ENCODE assay signal across 28 mouse cellular contexts in the genomic region with DNA sequence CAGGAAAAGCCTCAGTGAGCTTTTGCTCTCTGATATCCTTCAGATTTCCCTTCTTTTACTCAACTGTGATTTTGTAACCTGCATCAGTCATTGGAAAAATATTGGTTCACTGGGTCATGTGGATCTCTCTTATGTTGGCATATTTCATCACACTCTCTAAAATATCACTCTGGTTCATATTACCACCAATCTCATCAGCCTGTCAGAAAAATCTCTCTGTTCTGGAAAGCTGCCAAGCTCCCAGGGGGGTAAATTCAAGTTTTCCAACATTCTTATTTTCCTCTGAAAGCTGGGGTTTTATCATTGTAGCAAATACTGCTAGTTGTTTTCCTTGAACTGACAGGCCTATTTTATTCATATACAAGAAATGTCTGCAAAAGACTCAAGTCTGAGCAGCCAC. TPM values are rescaled to one million over a fixed set of nuclear protein-coding genes. Genes with fewer than 3 reads are reported as not detected.
DNase-seq lines count a peak whose midpoint lies in the region; ATAC-seq and TF ChIP-seq lines count a peak whose summit lies in the region.
"Had no signal": no experiment of that assay in that cellular context is flagged by ENCODE, and none has a peak within 500 bp of the region (broad histone marks: within the 10 kb centered on the region; RNA-seq: fewer than 3 reads in every experiment).

No protein-coding gene starts in this region.

- no peak overlapping the region for H3K9ac ChIP-seq in limb, embryonic 15.5 days
- H3K9ac ChIP-seq in midbrain, embryonic 14.5 days (replicated peaks; ENCODE audit: low read length) = no peak overlapping the region
- H3K9ac ChIP-seq: forebrain, postnatal 0 days; heart, embryonic 12.5 days; heart, embryonic 15.5 days; hindbrain, embryonic 13.5 days; intestine, embryonic 15.5 days had no signal

- no peak for ATAC-seq in limb, embryonic 15.5 days (ENCODE audit: insufficient number of reproducible peaks, low FRiP score, low TSS enrichment, low read depth)
- no peak for ATAC-seq in midbrain, embryonic 14.5 days (ENCODE audit: low FRiP score, low TSS enrichment)
- ATAC-seq: forebrain, embryonic 14.5 days; forebrain, postnatal 0 days; hindbrain, embryonic 16.5 days; intestine, embryonic 15.5 days; Patski had no signal

- TF ChIP-seq POLR2A in brain, embryonic 14.5 days (IDR thresholded peaks at IDR 0.05; ENCODE audit: borderline replicate concordance, extremely low read depth, insufficient read depth, insufficient read length, poor library complexity, severe bottlenecking) = no peak

- H3K36me3 ChIP-seq in limb, embryonic 15.5 days = no peaks in the 10 kb centered on the region
- no peaks in the 10 kb centered on the region for H3K36me3 ChIP-seq in limb, embryonic 10.5 days
- no peaks in the 10 kb centered on the region for H3K36me3 ChIP-seq in midbrain, embryonic 14.5 days (ENCODE audit: control insufficient read depth, insufficient read depth, low read length)
- H3K36me3 ChIP-seq: heart, embryonic 12.5 days; heart, embryonic 15.5 days; hindbrain, embryonic 10.5 days; hindbrain, embryonic 13.5 days; intestine, embryonic 15.5 days had no signal

- TF ChIP-seq CTCF in brain, embryonic 14.5 days (IDR thresholded peaks at IDR 0.05; ENCODE audit: borderline replicate concordance, extremely low read depth, insufficient read depth, insufficient read length) = no peak

- no peaks in the 10 kb centered on the region for H3K27me3 ChIP-seq in limb, embryonic 15.5 days
- no peaks in the 10 kb centered on the region for H3K27me3 ChIP-seq in limb, embryonic 10.5 days (ENCODE audit: low read depth, poor library complexity, severe bottlenecking)
- H3K27me3 ChIP-seq in midbrain, embryonic 14.5 days (ENCODE audit: control insufficient read depth, insufficient read depth, low read length) = no peaks in the 10 kb centered on the region
- H3K27me3 ChIP-seq: heart, embryonic 12.5 days; heart, embryonic 15.5 days; hindbrain, embryonic 13.5 days; intestine, embryonic 15.5 days; Patski had no signal

- H3K4me3 ChIP-seq in limb, embryonic 15.5 days = no peak overlapping the region
- no peak overlapping the region for H3K4me3 ChIP-seq in limb, embryonic 10.5 days
- no peak overlapping the region for H3K4me3 ChIP-seq in midbrain, embryonic 14.5 days (replicated peaks; ENCODE audit: low read depth, low read length)
- H3K4me3 ChIP-seq: heart, embryonic 12.5 days; heart, embryonic 15.5 days; hindbrain, embryonic 10.5 days; hindbrain, embryonic 13.5 days; intestine, embryonic 15.5 days had no signal

- no peaks in the 10 kb centered on the region for H3K9me3 ChIP-seq in limb, embryonic 15.5 days
- H3K9me3 ChIP-seq in limb, embryonic 10.5 days (replicated peaks) = no peaks in the 10 kb centered on the region
- no peaks in the 10 kb centered on the region for H3K9me3 ChIP-seq in midbrain, embryonic 14.5 days (ENCODE audit: control insufficient read depth, low read length)
- H3K9me3 ChIP-seq: heart, embryonic 12.5 days; heart, embryonic 15.5 days; hindbrain, embryonic 10.5 days; hindbrain, embryonic 13.5 days; intestine, embryonic 15.5 days had no signal

- no peak overlapping the region for H3K4me2 ChIP-seq in limb, embryonic 15.5 days
- H3K4me2 ChIP-seq in midbrain, embryonic 14.5 days (ENCODE audit: low read length) = no peak overlapping the region
- H3K4me2 ChIP-seq: heart, embryonic 12.5 days; heart, embryonic 15.5 days; hindbrain, embryonic 13.5 days; intestine, embryonic 15.5 days had no signal

- H3K4me1 ChIP-seq in limb, embryonic 15.5 days = no peaks in the 10 kb centered on the region
- H3K4me1 ChIP-seq in limb, embryonic 10.5 days = no peaks in the 10 kb centered on the region
- no peaks in the 10 kb centered on the region for H3K4me1 ChIP-seq in midbrain, embryonic 14.5 days (ENCODE audit: control insufficient read depth, insufficient read depth, low read length)
- H3K4me1 ChIP-seq: heart, embryonic 15.5 days; hindbrain, embryonic 10.5 days; hindbrain, embryonic 13.5 days; intestine, embryonic 15.5 days had no signal

- intact Hi-C loops in left cerebral cortex, postnatal 25 days (cut with DNase I) = no loop called here

- H3K27ac ChIP-seq in limb, embryonic 15.5 days = 0 out of 2 replicates have a peak overlapping the region, but pooled peaks have one; percentile 17
- H3K27ac ChIP-seq in limb, embryonic 10.5 days = no peak overlapping the region
- no peak overlapping the region for H3K27ac ChIP-seq in midbrain, embryonic 14.5 days (replicated peaks; ENCODE audit: low read depth, low read length)
- H3K27ac ChIP-seq: heart, embryonic 15.5 days; hindbrain, embryonic 10.5 days; hindbrain, embryonic 13.5 days; intestine, embryonic 15.5 days had no signal

- DNase-seq in limb, embryonic 10.5 days (ENCODE audit: low spot score) = no peak
- peak; percentile 87 for DNase-seq in NIH3T3 (ENCODE audit: low read depth)
- DNase-seq in brain, embryonic 14.5 days (ENCODE audit: low read depth) = peak; percentile 12
- peak; percentile 83 for DNase-seq in fibroblast of lung, adult 2 months (ENCODE audit: low read depth)
- no peak for DNase-seq in frontal cortex, adult 2 months (ENCODE audit: extremely low spot score in 1 of 2, low spot score in 1 of 2)
- DNase-seq in midbrain, embryonic 14.5 days = no peak
- no peak for DNase-seq in left cerebral cortex, postnatal 25 days (ENCODE audit: low spot score in 2 of 2)
- DNase-seq: adrenal gland, adult 8-10 months; adrenal gland, postnatal 36 days; cerebellum, adult 11-12 months; cerebellum, adult 8-10 months; cerebellum, postnatal 10 days; cerebellum, postnatal 36 days; embryo, embryonic 11 days; forebrain, postnatal 0 days; gastrocnemius, postnatal 25 days; heart, adult 18-20 months; heart, postnatal 10 days; heart, postnatal 36 days had no signal

RNA-seq across cellular contexts. Expression of a gene that starts 22.9 kb away (rescaled TPM):
- 38.0 and 49.4 TPM in 2 replicates for polyA plus RNA-seq in limb, embryonic 15.5 days (2015; fragmentation: Nextera tagmentation; extraction: Ambion mirVana)
- 60.6 and 64.1 TPM in 2 replicates for polyA plus RNA-seq in limb, embryonic 10.5 days (2016; fragmentation: Nextera tagmentation; extraction: Ambion mirVana)
- 49.1 and 65.8 TPM in 2 replicates for polyA plus RNA-seq in brain, embryonic 14.5 days (2012; rRNA removed)
- 68.3 and 82.6 TPM in 2 replicates for polyA plus RNA-seq in frontal cortex, adult 2 months (2012; rRNA removed)
- polyA plus RNA-seq in midbrain, embryonic 14.5 days (2014; fragmentation: Nextera tagmentation; extraction: Ambion mirVana) = 76.8 and 98.0 TPM in 2 replicates
- total RNA-seq in left cerebral cortex, postnatal 25 days (2021) = 100 to 1,000 TPM; 213 to 226 TPM

Comparison
In these comparisons a context has a peak if more than half of its experiments do, and no peak if none do; other contexts are left out.
1. DNase-seq: peak in NIH3T3 (single experiment), brain, embryonic 14.5 days (single experiment) and fibroblast of lung, adult 2 months (single experiment); none in limb, embryonic 10.5 days (single experiment), frontal cortex, adult 2 months (0 of 2), midbrain, embryonic 14.5 days (single experiment) and left cerebral cortex, postnatal 25 days (0 of 2).